Mouse (Mus musculus): ENCODE data around the gene Map2k4. TPM values are rescaled to one million over a fixed set of nuclear protein-coding genes. Genes with fewer than 3 reads are reported as not detected.

Gene Map2k4
- polyA plus RNA-seq, 1 experiment, result 20.3 TPM

DNA sequence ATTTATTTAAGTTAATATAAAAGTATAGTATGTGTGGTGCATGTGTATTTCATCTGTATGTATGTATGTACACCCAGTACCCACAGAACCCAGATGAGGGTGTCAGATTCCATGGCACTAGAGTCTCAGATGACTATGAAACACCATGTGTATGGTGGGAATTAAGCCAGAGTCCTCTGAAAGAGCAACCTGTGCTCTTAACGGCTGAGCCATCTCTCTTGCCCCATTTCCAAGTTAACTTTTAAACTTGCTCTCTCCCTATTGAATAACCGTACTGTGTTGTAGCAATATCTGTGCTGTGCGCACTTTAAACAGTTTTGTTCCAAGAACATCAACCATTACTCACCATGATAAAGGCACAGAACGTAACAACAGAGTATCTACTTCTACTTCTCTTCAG lies 33.9 kb downstream of the Map2k4 start:
- TF ChIP-seq CTCF (IDR thresholded peaks at IDR 0.05; ENCODE audit: control insufficient read depth, insufficient read depth, insufficient read length) (no peak), MYOD1 (IDR thresholded peaks at IDR 0.05; ENCODE audit: control insufficient read depth, insufficient read length, low read depth) (no peak), CEBPB (IDR thresholded peaks at IDR 0.05; ENCODE audit: low read depth) (no peak), MAX (IDR thresholded peaks at IDR 0.05) (no peak), USF1 (IDR thresholded peaks at IDR 0.05; ENCODE audit: low read depth) (no peak), FOSL1 (IDR thresholded peaks at IDR 0.05; ENCODE audit: insufficient read depth, low read length, poor library complexity, severe bottlenecking) (no peak), MYOG (IDR thresholded peaks at IDR 0.05; ENCODE audit: control insufficient read depth, extremely low read depth, insufficient read length) (no peak)
- Histone ChIP-seq H3K36me3 (ENCODE audit: control insufficient read depth, insufficient read depth) (peaks cover 23% of the 10 kb centered on the region), H3K79me2 (ENCODE audit: control insufficient read depth, insufficient read depth) (peaks cover 40% of the 10 kb centered on the region), H3K79me3 (ENCODE audit: low read depth) (peaks cover 22% of the 10 kb centered on the region), H3K27me3 (ENCODE audit: control insufficient read depth, insufficient read depth, insufficient read length) (no peaks in the 10 kb centered on the region), H3ac (ENCODE audit: control insufficient read depth, insufficient read length, low read depth) (no peak overlapping the region), H3K4me3 (ENCODE audit: insufficient read depth, poor library complexity, severe bottlenecking) (no peak overlapping the region)

DNA sequence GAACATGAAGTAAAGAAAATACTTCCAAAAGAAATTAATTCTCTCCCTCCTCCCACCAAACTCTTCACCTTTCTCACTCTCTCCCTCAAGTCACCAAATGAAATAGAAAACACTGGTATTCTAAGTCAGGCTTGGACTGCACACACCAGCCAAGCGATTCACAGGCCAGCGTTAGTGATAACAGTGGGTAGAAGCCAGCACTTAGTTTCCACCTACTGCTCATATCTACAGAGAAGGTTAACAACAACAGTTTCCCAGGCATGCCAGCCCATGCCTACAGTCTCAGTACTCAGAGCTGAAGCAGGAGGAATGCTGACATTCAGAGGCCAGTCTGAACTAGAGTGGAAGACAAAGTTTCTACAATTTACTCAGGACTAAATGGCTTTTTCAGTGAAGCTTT lies 34.5 kb downstream of the Map2k4 start:
- H3K36me3 ChIP-seq (ENCODE audit: control insufficient read depth, insufficient read depth), result peaks cover 23% of the 10 kb centered on the region
- TF ChIP-seq CTCF (IDR thresholded peaks at IDR 0.05; ENCODE audit: control insufficient read depth, insufficient read depth, insufficient read length), result no peak
- no peak for TF ChIP-seq CEBPB (IDR thresholded peaks at IDR 0.05; ENCODE audit: low read depth)
- no peaks in the 10 kb centered on the region for H3K27me3 ChIP-seq (ENCODE audit: control insufficient read depth, insufficient read depth, insufficient read length)
- no peak overlapping the region for H3K4me3 ChIP-seq (ENCODE audit: insufficient read depth, poor library complexity, severe bottlenecking)
- no peak overlapping the region for H3ac ChIP-seq (ENCODE audit: control insufficient read depth, insufficient read length, low read depth)
- H3K79me3 ChIP-seq (ENCODE audit: low read depth), result peaks cover 17% of the 10 kb centered on the region
- H3K79me2 ChIP-seq (ENCODE audit: control insufficient read depth, insufficient read depth), result peaks cover 35% of the 10 kb centered on the region

DNA sequence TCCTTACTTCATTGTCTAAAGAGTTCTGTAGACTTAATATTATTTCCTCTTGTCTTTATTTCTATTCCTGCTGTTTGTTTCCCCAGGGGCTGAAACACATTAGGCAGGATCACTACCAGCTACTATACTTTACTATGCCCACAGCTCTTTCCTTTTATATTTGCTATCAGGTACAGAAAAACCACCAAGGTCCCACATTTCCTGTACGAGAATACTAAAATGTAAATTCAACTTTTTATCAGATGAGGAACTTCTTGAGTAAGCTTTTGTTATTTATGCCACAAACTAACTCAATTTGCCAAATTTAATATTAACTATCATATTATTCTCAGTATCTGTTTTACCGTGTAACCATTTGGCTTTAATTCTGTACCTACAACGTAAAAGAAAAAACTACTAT lies 37.6 kb downstream of the Map2k4 start:
- H3K79me3 ChIP-seq (ENCODE audit: low read depth), result no peaks in the 10 kb centered on the region
- H3ac ChIP-seq (ENCODE audit: control insufficient read depth, insufficient read length, low read depth), result no peak overlapping the region
- TF ChIP-seq MYOG (IDR thresholded peaks at IDR 0.05; ENCODE audit: control insufficient read depth, extremely low read depth, insufficient read length), result no peak
- no peak for TF ChIP-seq CTCF (IDR thresholded peaks at IDR 0.05; ENCODE audit: control insufficient read depth, insufficient read depth, insufficient read length)
- no peak for TF ChIP-seq USF1 (IDR thresholded peaks at IDR 0.05; ENCODE audit: low read depth)
- TF ChIP-seq MYOD1 (IDR thresholded peaks at IDR 0.05; ENCODE audit: control insufficient read depth, insufficient read length, low read depth), result no peak
- no peak for TF ChIP-seq FOSL1 (IDR thresholded peaks at IDR 0.05; ENCODE audit: insufficient read depth, low read length, poor library complexity, severe bottlenecking)
- no peak for TF ChIP-seq CEBPB (IDR thresholded peaks at IDR 0.05; ENCODE audit: low read depth)
- TF ChIP-seq MAX (IDR thresholded peaks at IDR 0.05), result no peak
- peaks cover 26% of the 10 kb centered on the region for H3K79me2 ChIP-seq (ENCODE audit: control insufficient read depth, insufficient read depth)
- H3K36me3 ChIP-seq (ENCODE audit: control insufficient read depth, insufficient read depth), result peaks cover 16% of the 10 kb centered on the region
- H3K27me3 ChIP-seq (ENCODE audit: control insufficient read depth, insufficient read depth, insufficient read length), result no peaks in the 10 kb centered on the region
- no peak overlapping the region for H3K4me3 ChIP-seq (ENCODE audit: insufficient read depth, poor library complexity, severe bottlenecking)

DNA sequence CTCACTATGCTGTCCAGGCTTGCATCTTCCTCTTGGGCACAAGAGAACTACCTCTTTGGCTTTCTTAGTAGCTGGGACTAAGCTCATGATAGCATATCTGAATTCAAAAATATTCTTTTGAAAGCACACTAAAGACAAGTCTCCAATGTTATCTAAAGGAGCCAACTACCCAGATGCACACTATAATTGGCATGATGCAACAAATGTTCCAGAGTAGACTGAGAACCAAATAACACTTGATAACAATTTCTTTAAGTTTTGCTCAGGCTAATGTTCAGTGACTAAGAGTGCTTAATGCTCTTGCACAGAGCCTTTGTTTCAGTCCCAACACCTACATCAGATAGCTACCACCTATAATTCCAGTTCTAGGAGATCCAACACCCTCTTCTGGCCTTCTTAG lies 40.7 kb downstream of the Map2k4 start:
- peaks cover 32% of the 10 kb centered on the region for H3K79me2 ChIP-seq (ENCODE audit: control insufficient read depth, insufficient read depth)
- H3K27me3 ChIP-seq (ENCODE audit: control insufficient read depth, insufficient read depth, insufficient read length), result no peaks in the 10 kb centered on the region
- no peaks in the 10 kb centered on the region for H3K36me3 ChIP-seq (ENCODE audit: control insufficient read depth, insufficient read depth)
- H3ac ChIP-seq (ENCODE audit: control insufficient read depth, insufficient read length, low read depth), result no peak overlapping the region
- TF ChIP-seq MYOG (IDR thresholded peaks at IDR 0.05; ENCODE audit: control insufficient read depth, extremely low read depth, insufficient read length) (no peak), MAX (IDR thresholded peaks at IDR 0.05) (no peak), CTCF (IDR thresholded peaks at IDR 0.05; ENCODE audit: control insufficient read depth, insufficient read depth, insufficient read length) (no peak), FOSL1 (IDR thresholded peaks at IDR 0.05; ENCODE audit: insufficient read depth, low read length, poor library complexity, severe bottlenecking) (no peak), MYOD1 (IDR thresholded peaks at IDR 0.05; ENCODE audit: control insufficient read depth, insufficient read length, low read depth) (no peak), USF1 (IDR thresholded peaks at IDR 0.05; ENCODE audit: low read depth) (no peak), CEBPB (IDR thresholded peaks at IDR 0.05; ENCODE audit: low read depth) (no peak)
- no peaks in the 10 kb centered on the region for H3K79me3 ChIP-seq (ENCODE audit: low read depth)
- no peak overlapping the region for H3K4me3 ChIP-seq (ENCODE audit: insufficient read depth, poor library complexity, severe bottlenecking)

DNA sequence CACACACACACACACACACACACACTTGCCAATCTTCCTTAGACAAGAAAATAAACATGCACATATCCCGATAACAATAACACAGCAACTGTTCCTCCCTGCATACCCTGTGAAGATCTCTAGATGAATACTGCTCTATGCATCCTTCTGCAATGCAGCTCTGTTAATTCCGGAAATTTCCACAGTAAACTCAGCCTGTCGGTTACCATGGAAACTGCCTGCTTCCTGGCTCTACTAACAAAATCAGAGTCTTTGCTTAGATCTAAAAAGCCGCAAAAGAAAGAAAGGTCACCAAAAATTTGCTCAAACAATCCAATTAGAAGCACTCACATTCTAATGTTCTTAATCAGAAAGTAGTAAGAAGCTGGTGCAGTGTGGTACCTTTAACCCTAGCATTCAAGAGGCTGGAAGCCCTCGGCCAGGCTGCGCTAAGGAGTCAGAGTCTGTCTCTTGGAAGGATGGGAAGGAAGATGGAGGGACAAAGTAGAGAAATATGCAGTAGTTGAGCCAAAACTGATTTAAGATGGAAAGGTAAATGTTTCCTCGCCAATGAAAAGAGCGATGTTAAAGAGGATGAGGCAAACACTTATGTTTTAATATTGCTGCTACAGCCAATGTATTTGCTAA lies 42.3 kb downstream of the Map2k4 start:
- H3K79me3 ChIP-seq (ENCODE audit: low read depth), result peaks cover 4% of the 10 kb centered on the region
- no peak overlapping the region for H3K4me3 ChIP-seq (ENCODE audit: insufficient read depth, poor library complexity, severe bottlenecking)
- no peaks in the 10 kb centered on the region for H3K27me3 ChIP-seq (ENCODE audit: control insufficient read depth, insufficient read depth, insufficient read length)
- no peak overlapping the region for H3ac ChIP-seq (ENCODE audit: control insufficient read depth, insufficient read length, low read depth)
- peaks cover 45% of the 10 kb centered on the region for H3K79me2 ChIP-seq (ENCODE audit: control insufficient read depth, insufficient read depth)
- peaks cover 4% of the 10 kb centered on the region for H3K36me3 ChIP-seq (ENCODE audit: control insufficient read depth, insufficient read depth)
- no peak for TF ChIP-seq MAX (IDR thresholded peaks at IDR 0.05)
- TF ChIP-seq MYOD1 (IDR thresholded peaks at IDR 0.05; ENCODE audit: control insufficient read depth, insufficient read length, low read depth), result no peak

DNA sequence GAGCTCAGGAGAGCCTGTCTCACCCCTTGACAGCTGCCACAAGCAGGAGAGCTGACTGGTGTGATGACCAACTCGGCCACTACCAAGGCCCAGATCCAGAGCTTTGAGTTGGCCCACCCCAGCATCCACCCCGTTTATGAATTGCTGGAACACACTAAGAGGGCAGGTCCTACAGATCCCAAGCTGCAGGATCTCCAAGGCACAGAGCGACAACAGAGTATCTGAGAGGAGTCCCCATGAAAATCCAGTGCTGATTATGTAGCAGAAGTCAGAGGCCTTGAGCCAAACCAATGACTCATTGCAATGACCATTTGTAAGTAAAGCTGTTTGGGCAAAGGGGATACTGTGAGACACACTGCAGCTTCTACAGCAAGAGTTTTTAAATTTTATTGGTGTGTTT lies 44.2 kb downstream of the Map2k4 start:
- Histone ChIP-seq H3K27me3 (ENCODE audit: control insufficient read depth, insufficient read depth, insufficient read length) (no peaks in the 10 kb centered on the region), H3K4me3 (ENCODE audit: insufficient read depth, poor library complexity, severe bottlenecking) (no peak overlapping the region), H3ac (ENCODE audit: control insufficient read depth, insufficient read length, low read depth) (no peak overlapping the region), H3K79me3 (ENCODE audit: low read depth) (peaks cover 8% of the 10 kb centered on the region), H3K36me3 (ENCODE audit: control insufficient read depth, insufficient read depth) (peaks cover 6% of the 10 kb centered on the region), H3K79me2 (ENCODE audit: control insufficient read depth, insufficient read depth) (peaks cover 49% of the 10 kb centered on the region)
- TF ChIP-seq MAX (IDR thresholded peaks at IDR 0.05) (no peak), MYOG (IDR thresholded peaks at IDR 0.05; ENCODE audit: control insufficient read depth, extremely low read depth, insufficient read length) (no peak), FOSL1 (IDR thresholded peaks at IDR 0.05; ENCODE audit: insufficient read depth, low read length, poor library complexity, severe bottlenecking) (no peak), CTCF (IDR thresholded peaks at IDR 0.05; ENCODE audit: control insufficient read depth, insufficient read depth, insufficient read length) (no peak), MYOD1 (IDR thresholded peaks at IDR 0.05; ENCODE audit: control insufficient read depth, insufficient read length, low read depth) (no peak), CEBPB (IDR thresholded peaks at IDR 0.05; ENCODE audit: low read depth) (no peak), USF1 (IDR thresholded peaks at IDR 0.05; ENCODE audit: low read depth) (no peak)

Data from C2C12 (cell line).